Mouse (Mus musculus): ENCODE results near the gene Pck2. TPM values are rescaled to one million over a fixed set of nuclear protein-coding genes. Genes with fewer than 3 reads are reported as not detected.
A peak's percentile ranks its signal among the peaks of the same experiment; 100 is the strongest.

Pck2 gene
- total RNA-seq, 2 experiments from 2014 or later, result 18.9 to 32.5 TPM

GRCm38 (mm10) chr14:55526674-55527073, 13.4 kb upstream of the Pck2 start:
- no peak for ATAC-seq (replicated peaks; ENCODE audit: poor library complexity)

GRCm38 (mm10) chr14:55527940-55528339, 12.1 kb upstream of the Pck2 start:
- ATAC-seq (replicated peaks; ENCODE audit: poor library complexity), result peak; percentile 83

GRCm38 (mm10) chr14:55536116-55536745, 3.8 kb upstream of the Pck2 start:
- peak; percentile 35 for ATAC-seq (replicated peaks; ENCODE audit: poor library complexity)

- peak; percentile 29 for ATAC-seq (replicated peaks; ENCODE audit: poor library complexity)
Measured at GRCm38 (mm10) chr14:55540787-55541321, 788 bp downstream of the Pck2 start.

- ATAC-seq (replicated peaks; ENCODE audit: poor library complexity), result peak; percentile 49
Measured at GRCm38 (mm10) chr14:55542268-55542667, 2.2 kb downstream of the Pck2 start.

GRCm38 (mm10) chr14:55544334-55544733, 4.3 kb downstream of the Pck2 start:
- no peak for ATAC-seq (replicated peaks; ENCODE audit: poor library complexity)

GRCm38 (mm10) chr14:55550191-55550590, 10.1 kb downstream of the Pck2 start:
- ATAC-seq (replicated peaks; ENCODE audit: poor library complexity), result no peak

- no peak for ATAC-seq (replicated peaks; ENCODE audit: poor library complexity)
Measured at GRCm38 (mm10) chr14:55551347-55551746, 11.3 kb downstream of the Pck2 start.

GRCm38 (mm10) chr14:55551794-55552193, 11.7 kb downstream of the Pck2 start:
- no peak for ATAC-seq (replicated peaks; ENCODE audit: poor library complexity)

- no peak for ATAC-seq (replicated peaks; ENCODE audit: poor library complexity)
Measured at GRCm38 (mm10) chr14:55554635-55555034, 14.6 kb downstream of the Pck2 start.

GRCm38 (mm10) chr14:55555788-55556187, 15.7 kb downstream of the Pck2 start:
- no peak for ATAC-seq (replicated peaks; ENCODE audit: poor library complexity)

- peak; percentile 39 for ATAC-seq (replicated peaks; ENCODE audit: poor library complexity)
Measured at GRCm38 (mm10) chr14:55557003-55557402, 16.9 kb downstream of the Pck2 start.

GRCm38 (mm10) chr14:55557587-55557986, 17.5 kb downstream of the Pck2 start:
- no peak for ATAC-seq (replicated peaks; ENCODE audit: poor library complexity)

- ATAC-seq (replicated peaks; ENCODE audit: poor library complexity), result no peak
Measured at GRCm38 (mm10) chr14:55558740-55559448, 18.8 kb downstream of the Pck2 start.

GRCm38 (mm10) chr14:55559799-55560201, 19.7 kb downstream of the Pck2 start, which contains the start of gene Dcaf11:
Dcaf11 (plus strand) TSS chr14:55560006.
- ATAC-seq (replicated peaks; ENCODE audit: poor library complexity), result peak; percentile 46

- ATAC-seq (replicated peaks; ENCODE audit: poor library complexity), result peak; percentile 74
Measured at GRCm38 (mm10) chr14:55560202-55561073, 20.4 kb downstream of the Pck2 start, which contains the start of gene A730061H03Rik. A730061H03Rik (minus strand) TSS chr14:55560406.

- ATAC-seq (replicated peaks; ENCODE audit: poor library complexity), result no peak
Measured at GRCm38 (mm10) chr14:55561860-55562259, 21.8 kb downstream of the Pck2 start.

- no peak for ATAC-seq (replicated peaks; ENCODE audit: poor library complexity)
Measured at GRCm38 (mm10) chr14:55563249-55563648, 23.2 kb downstream of the Pck2 start.

- ATAC-seq (replicated peaks; ENCODE audit: poor library complexity), result no peak
Measured at GRCm38 (mm10) chr14:55565748-55566147, 25.7 kb downstream of the Pck2 start.

- ATAC-seq (replicated peaks; ENCODE audit: poor library complexity), result no peak
Measured at GRCm38 (mm10) chr14:55567496-55567895, 27.4 kb downstream of the Pck2 start.

GRCm38 (mm10) chr14:55570588-55570987, 30.5 kb downstream of the Pck2 start:
- peak; percentile 50; the same call in 1 of the 2 replicates for ATAC-seq (replicated peaks; ENCODE audit: poor library complexity)
